Mouse (Mus musculus): ENCODE data around the gene Shq1. TPM values are rescaled to one million over a fixed set of nuclear protein-coding genes. Genes with fewer than 3 reads are reported as not detected.

The Shq1 gene
- polyA plus RNA-seq, 2 experiments: 9.5 to 12.3 TPM

DNA sequence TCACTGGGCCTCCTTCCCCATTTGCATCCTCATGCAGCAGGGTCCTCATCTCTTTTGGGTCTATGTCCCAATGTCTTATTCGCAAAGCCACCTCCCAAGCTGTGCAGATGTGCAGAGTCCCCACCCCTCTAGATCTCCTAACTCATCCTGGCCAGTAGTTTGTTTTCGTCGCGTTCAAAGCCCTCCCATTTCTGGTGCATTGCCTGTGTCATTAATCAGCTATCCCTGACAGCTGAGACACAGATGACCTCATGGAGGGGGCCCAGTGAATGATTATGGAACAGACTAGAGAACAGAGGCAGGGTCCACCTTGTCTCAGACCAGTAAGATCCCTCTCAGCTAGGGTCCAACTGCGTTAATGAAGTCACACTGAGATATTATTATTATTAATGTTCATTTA is 39.9 kb upstream of the Shq1 start:
- Histone ChIP-seq H3K9ac (ENCODE audit: low read depth, low read length, severe bottlenecking) (no peak overlapping the region), H3K9me3 (ENCODE audit: control insufficient read depth, low read length) (no peaks in the 10 kb centered on the region), H3K4me3 (replicated peaks; ENCODE audit: low read length) (no peak overlapping the region), H3K36me3 (ENCODE audit: control insufficient read depth, insufficient read depth, low read length) (no peaks in the 10 kb centered on the region), H3K4me1 (ENCODE audit: control insufficient read depth, insufficient read depth, low read length) (peaks cover 17% of the 10 kb centered on the region), H3K4me2 (replicated peaks; ENCODE audit: low read depth, low read length, severe bottlenecking) (no peak overlapping the region), H3K27ac (replicated peaks; ENCODE audit: low read depth, low read length) (no peak overlapping the region), H3K27me3 (ENCODE audit: control insufficient read depth, insufficient read depth, low read length) (no peaks in the 10 kb centered on the region)
- 80% methylated on average over 5 of the region's 5 CpGs for WGBS
- DNase-seq (ENCODE audit: low spot score): no peak
- ATAC-seq (ENCODE audit: low FRiP score, low read depth): no peak
- TF ChIP-seq POLR2A (IDR thresholded peaks at IDR 0.05; ENCODE audit: borderline replicate concordance, extremely low read depth, insufficient read depth, insufficient read length): no peak

DNA sequence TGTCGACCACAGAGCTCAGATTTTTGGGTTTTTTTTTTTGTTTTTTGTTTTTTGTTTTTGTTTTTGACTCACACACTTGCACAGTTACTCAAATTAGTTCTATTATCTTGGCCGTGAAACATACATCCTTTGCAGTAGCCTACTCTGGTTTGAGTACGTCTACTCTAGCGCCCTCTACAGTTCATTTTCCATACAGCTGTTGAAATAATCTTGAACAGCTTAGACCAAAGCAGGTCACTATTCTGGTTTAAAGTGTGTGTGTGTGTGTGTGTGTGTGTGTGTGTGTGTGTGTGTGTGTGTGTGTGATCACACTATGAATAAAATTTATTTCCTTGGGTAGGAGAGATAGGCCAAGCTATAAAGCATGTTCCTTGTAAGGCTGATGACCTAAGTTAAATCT is 39.2 kb upstream of the Shq1 start:
- Histone ChIP-seq H3K9ac (ENCODE audit: low read depth, low read length, severe bottlenecking) (no peak overlapping the region), H3K9me3 (ENCODE audit: control insufficient read depth, low read length) (no peaks in the 10 kb centered on the region), H3K4me1 (ENCODE audit: control insufficient read depth, insufficient read depth, low read length) (peaks cover 17% of the 10 kb centered on the region), H3K4me2 (replicated peaks; ENCODE audit: low read depth, low read length, severe bottlenecking) (no peak overlapping the region), H3K36me3 (ENCODE audit: control insufficient read depth, insufficient read depth, low read length) (no peaks in the 10 kb centered on the region), H3K27me3 (ENCODE audit: control insufficient read depth, insufficient read depth, low read length) (no peaks in the 10 kb centered on the region), H3K27ac (replicated peaks; ENCODE audit: low read depth, low read length) (no peak overlapping the region), H3K4me3 (replicated peaks; ENCODE audit: low read length) (no peak overlapping the region)
- TF ChIP-seq POLR2A (IDR thresholded peaks at IDR 0.05; ENCODE audit: borderline replicate concordance, extremely low read depth, insufficient read depth, insufficient read length): no peak
- ATAC-seq (ENCODE audit: low FRiP score, low read depth): no peak
- WGBS: 51% methylated on average over 4 of the region's 4 CpGs
- DNase-seq (ENCODE audit: low spot score): no peak

DNA sequence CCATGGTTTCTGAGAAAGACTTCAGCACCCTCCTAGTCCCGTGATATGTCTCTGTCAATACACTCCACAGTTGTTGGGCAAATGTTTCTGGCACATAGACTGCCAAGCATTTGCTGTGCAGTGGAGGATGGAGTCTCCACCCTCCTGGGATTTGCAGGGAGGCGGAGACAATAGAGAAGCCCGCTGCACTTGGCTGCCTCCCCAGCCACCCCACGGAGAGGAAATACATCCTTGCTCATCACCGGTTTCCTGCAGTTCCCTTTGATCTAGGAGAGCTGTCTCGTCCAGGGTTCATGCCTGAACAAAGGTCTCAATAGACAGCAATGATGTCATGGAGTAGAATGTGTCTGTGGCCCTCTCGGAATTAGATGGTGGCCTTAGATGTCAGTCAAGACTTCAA is 38.5 kb upstream of the Shq1 start:
- WGBS: 37% methylated on average over 7 of the region's 7 CpGs
- no peak overlapping the region for H3K4me3 ChIP-seq (replicated peaks; ENCODE audit: low read length)
- ATAC-seq (ENCODE audit: low FRiP score, low read depth): no peak
- H3K27me3 ChIP-seq (ENCODE audit: control insufficient read depth, insufficient read depth, low read length): no peaks in the 10 kb centered on the region
- no peaks in the 10 kb centered on the region for H3K9me3 ChIP-seq (ENCODE audit: control insufficient read depth, low read length)
- H3K36me3 ChIP-seq (ENCODE audit: control insufficient read depth, insufficient read depth, low read length): no peaks in the 10 kb centered on the region
- no peak overlapping the region for H3K4me2 ChIP-seq (replicated peaks; ENCODE audit: low read depth, low read length, severe bottlenecking)
- H3K27ac ChIP-seq (replicated peaks; ENCODE audit: low read depth, low read length): no peak overlapping the region
- peaks cover 17% of the 10 kb centered on the region for H3K4me1 ChIP-seq (ENCODE audit: control insufficient read depth, insufficient read depth, low read length)
- no peak for TF ChIP-seq POLR2A (IDR thresholded peaks at IDR 0.05; ENCODE audit: borderline replicate concordance, extremely low read depth, insufficient read depth, insufficient read length)
- no peak overlapping the region for H3K9ac ChIP-seq (ENCODE audit: low read depth, low read length, severe bottlenecking)
- peak; percentile 52 for DNase-seq (ENCODE audit: low spot score)

DNA sequence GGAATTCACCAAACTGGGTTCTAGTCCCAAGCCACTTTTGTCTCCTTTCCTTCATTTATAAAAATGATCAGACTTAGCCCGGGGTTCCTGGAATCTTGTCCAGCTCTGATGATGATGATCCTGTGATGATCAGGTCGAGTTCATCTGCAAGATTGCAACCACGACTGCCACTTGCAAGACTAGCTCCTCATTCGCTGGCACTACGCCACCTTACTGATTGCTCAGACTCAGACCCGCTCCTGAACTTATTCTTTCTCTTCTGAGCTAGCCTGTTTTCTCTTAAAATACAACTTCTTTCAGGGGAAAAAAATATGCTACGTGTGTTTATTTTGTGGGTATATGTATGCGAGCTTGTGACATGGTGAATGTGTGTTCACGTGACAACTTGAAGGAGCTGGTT is 38.0 kb upstream of the Shq1 start:
- H3K4me1 ChIP-seq (ENCODE audit: control insufficient read depth, insufficient read depth, low read length): peaks cover 21% of the 10 kb centered on the region
- DNase-seq (ENCODE audit: low spot score) (no peak), ATAC-seq (ENCODE audit: low FRiP score, low read depth) (no peak)
- TF ChIP-seq POLR2A (IDR thresholded peaks at IDR 0.05; ENCODE audit: borderline replicate concordance, extremely low read depth, insufficient read depth, insufficient read length): no peak
- H3K9ac ChIP-seq (ENCODE audit: low read depth, low read length, severe bottlenecking): no peak overlapping the region
- H3K4me2 ChIP-seq (replicated peaks; ENCODE audit: low read depth, low read length, severe bottlenecking): no peak overlapping the region
- no peaks in the 10 kb centered on the region for H3K36me3 ChIP-seq (ENCODE audit: control insufficient read depth, insufficient read depth, low read length)
- H3K9me3 ChIP-seq (ENCODE audit: control insufficient read depth, low read length): no peaks in the 10 kb centered on the region
- WGBS: 79% methylated on average over 9 of the region's 9 CpGs
- H3K4me3 ChIP-seq (replicated peaks; ENCODE audit: low read length): no peak overlapping the region
- no peaks in the 10 kb centered on the region for H3K27me3 ChIP-seq (ENCODE audit: control insufficient read depth, insufficient read depth, low read length)
- H3K27ac ChIP-seq (replicated peaks; ENCODE audit: low read depth, low read length): no peak overlapping the region

DNA sequence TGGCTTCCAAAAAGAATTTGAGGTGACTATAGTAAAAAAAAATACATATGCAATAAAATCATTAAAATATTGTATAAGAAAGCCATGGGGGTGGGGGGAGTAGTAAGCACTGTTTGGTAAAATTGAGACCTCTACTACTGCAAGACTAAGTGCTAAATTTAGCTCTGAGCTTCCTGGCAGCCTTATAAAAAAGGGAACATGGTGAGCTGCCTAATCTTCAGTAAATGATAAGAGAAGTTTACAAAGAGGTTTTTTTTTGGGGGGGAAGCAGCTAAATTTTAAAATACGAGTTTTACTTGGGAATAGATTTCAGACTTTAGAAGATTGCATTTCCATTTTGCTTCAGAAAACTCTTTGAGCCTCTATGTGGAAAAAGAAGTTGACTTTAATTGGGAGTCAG is 37.3 kb upstream of the Shq1 start:
- no peaks in the 10 kb centered on the region for H3K9me3 ChIP-seq (ENCODE audit: control insufficient read depth, low read length)
- H3K27ac ChIP-seq (replicated peaks; ENCODE audit: low read depth, low read length): no peak overlapping the region; the same call in 1 of the 2 replicates
- H3K9ac ChIP-seq (ENCODE audit: low read depth, low read length, severe bottlenecking): no peak overlapping the region
- TF ChIP-seq POLR2A (IDR thresholded peaks at IDR 0.05; ENCODE audit: borderline replicate concordance, extremely low read depth, insufficient read depth, insufficient read length): no peak
- peak overlapping the region; percentile 40 for H3K4me2 ChIP-seq (replicated peaks; ENCODE audit: low read depth, low read length, severe bottlenecking)
- H3K27me3 ChIP-seq (ENCODE audit: control insufficient read depth, insufficient read depth, low read length): no peaks in the 10 kb centered on the region
- H3K36me3 ChIP-seq (ENCODE audit: control insufficient read depth, insufficient read depth, low read length): no peaks in the 10 kb centered on the region
- ATAC-seq (ENCODE audit: low FRiP score, low read depth): no peak
- WGBS: 67% methylated on average over 1 of the region's 1 CpGs
- H3K4me1 ChIP-seq (ENCODE audit: control insufficient read depth, insufficient read depth, low read length): peaks cover 24% of the 10 kb centered on the region
- no peak overlapping the region for H3K4me3 ChIP-seq (replicated peaks; ENCODE audit: low read length)
- DNase-seq (ENCODE audit: low spot score): no peak

DNA sequence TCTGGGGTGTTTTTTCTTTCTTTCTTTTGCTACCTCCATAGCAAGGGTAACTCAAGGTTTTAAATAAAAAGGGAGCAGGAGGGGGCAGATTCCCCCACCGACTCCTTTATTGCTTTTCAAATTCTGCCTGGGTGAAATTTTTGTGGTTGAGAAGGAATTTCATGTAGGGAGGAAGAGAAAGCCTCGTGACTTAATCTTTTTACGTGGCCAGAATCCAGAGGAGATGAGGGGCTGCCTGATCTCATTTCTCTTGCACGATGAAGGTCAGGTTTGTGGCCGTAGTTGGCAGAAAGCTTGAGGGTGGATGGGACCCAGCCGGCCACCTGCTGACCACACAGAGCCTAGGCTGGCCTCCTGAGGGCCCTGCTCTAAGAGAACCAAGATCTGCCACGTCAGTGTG is 36.6 kb upstream of the Shq1 start:
- no peaks in the 10 kb centered on the region for H3K36me3 ChIP-seq (ENCODE audit: control insufficient read depth, insufficient read depth, low read length)
- ATAC-seq (ENCODE audit: low FRiP score, low read depth) (0 out of 2 replicates have a peak, but pooled peaks have one; percentile 32), DNase-seq (ENCODE audit: low spot score) (peak; percentile 76)
- peaks cover 24% of the 10 kb centered on the region for H3K4me1 ChIP-seq (ENCODE audit: control insufficient read depth, insufficient read depth, low read length)
- peak overlapping the region; percentile 14 for H3K4me3 ChIP-seq (replicated peaks; ENCODE audit: low read length)
- peak overlapping the region; percentile 86 for H3K27ac ChIP-seq (replicated peaks; ENCODE audit: low read depth, low read length)
- H3K9ac ChIP-seq (ENCODE audit: low read depth, low read length, severe bottlenecking): peak overlapping the region; percentile 38; the same call in 1 of the 2 replicates
- peak overlapping the region; percentile 40 for H3K4me2 ChIP-seq (replicated peaks; ENCODE audit: low read depth, low read length, severe bottlenecking)
- no peak for TF ChIP-seq POLR2A (IDR thresholded peaks at IDR 0.05; ENCODE audit: borderline replicate concordance, extremely low read depth, insufficient read depth, insufficient read length)
- H3K27me3 ChIP-seq (ENCODE audit: control insufficient read depth, insufficient read depth, low read length): no peaks in the 10 kb centered on the region
- no peaks in the 10 kb centered on the region for H3K9me3 ChIP-seq (ENCODE audit: control insufficient read depth, low read length)
- 12% methylated on average over 7 of the region's 7 CpGs for WGBS
